Mouse (Mus musculus) hindbrain, embryonic 11.5 days (tissue): ENCODE results near the gene Srgap2. TPM values are rescaled to one million over a fixed set of nuclear protein-coding genes. Genes with fewer than 3 reads are reported as not detected.

Experiments used
- ATAC-seq: fragments of 200-750 bp; cut with Nextera tagmentation; 2 replicates; pipeline ENCODE4 v1.8.0; 2017; ENCODE audit warnings: mild to moderate bottlenecking, moderate TSS enrichment, moderate library complexity; ENCODE audit not compliant: low FRiP score
- DNase-seq: peaks from one replicate; pipeline ENCODE4 v3.0.0-alpha.2; 2015; ENCODE audit warnings: low spot score
- H3K27ac ChIP-seq: fragments of 300-500 bp; sonication (generic); 2 replicates; pipeline ENCODE4 v1.5.1; 2014; ENCODE audit warnings: mild to moderate bottlenecking, low read depth, low read length
- H3K27me3 ChIP-seq: fragments of 300-500 bp; sonication (generic); 2 replicates; pipeline ENCODE4 v1.6.1; 2014; ENCODE audit warnings: mild to moderate bottlenecking, low read length, moderate library complexity, mixed read lengths; ENCODE audit not compliant: control insufficient read depth, insufficient read depth
- H3K36me3 ChIP-seq: fragments of 300-500 bp; sonication (generic); 2 replicates; pipeline ENCODE4 v1.6.1; 2014; ENCODE audit warnings: mild to moderate bottlenecking, low read length, moderate library complexity, mixed read lengths; ENCODE audit not compliant: control insufficient read depth, insufficient read depth
- H3K4me1 ChIP-seq: fragments of 300-500 bp; sonication (generic); replicated peaks from 2 replicates; pipeline ENCODE4 v1.6.1; 2014; ENCODE audit warnings: low read length, mixed read lengths; ENCODE audit not compliant: control insufficient read depth, insufficient read depth
- H3K4me2 ChIP-seq: fragments of 300-500 bp; sonication (generic); replicated peaks from 2 replicates; pipeline ENCODE4 v1.6.1; 2014; ENCODE audit warnings: mild to moderate bottlenecking, low read depth, low read length
- H3K4me3 ChIP-seq: fragments of 300-500 bp; sonication (generic); 2 replicates; pipeline ENCODE4 v1.5.1; 2014; ENCODE audit warnings: low read depth, low read length
- H3K9ac ChIP-seq: fragments of 300-500 bp; sonication (generic); 2 replicates; pipeline ENCODE4 v1.6.1; 2014; ENCODE audit warnings: low read depth, low read length
- H3K9me3 ChIP-seq: fragments of 300-500 bp; sonication (generic); 2 replicates; pipeline ENCODE4 v1.6.1; 2016; ENCODE audit warnings: low read length; ENCODE audit not compliant: control insufficient read depth
- WGBS: fragments of 180-500 bp; shearing (Covaris S2); extraction: QIAGEN DNeasy Blood & Tissue Kit; methylation state at CpG from one replicate; pipeline ENCODE4 v1.1.7; 2014; 5-methylcytosine and 5-hydroxymethylcytosine counted together
- polyA plus RNA-seq: library from polyadenylated mRNA; unstranded; fragments of >200 nt; fragmentation: Nextera tagmentation; extraction: Ambion mirVana; gene quantifications from 2 replicates; pipeline ENCODE4 v1.2.1, GENCODE M21; 2014

Srgap2 gene
- polyA plus RNA-seq, 1 experiment from 2014 or later = 24.8 TPM

- Histone ChIP-seq H3K27me3 (peaks cover 23% of the 10 kb centered on the region), H3K9me3 (no peaks in the 10 kb centered on the region), H3K36me3 (no peaks in the 10 kb centered on the region), H3K4me3 (no peak overlapping the region), H3K4me2 (no peak overlapping the region), H3K4me1 (peaks cover 9% of the 10 kb centered on the region), H3K27ac (no peak overlapping the region), H3K9ac (no peak overlapping the region)
- 65% methylated on average over 6 of the region's 6 CpGs for WGBS
- no peak for DNase-seq
- no peak for ATAC-seq
These were observed 284.2 kb downstream of the Srgap2 start for GRCm38 (mm10) chr1:131242956-131243355.

- Histone ChIP-seq H3K27ac (no peak overlapping the region), H3K27me3 (peaks cover 17% of the 10 kb centered on the region), H3K4me3 (no peak overlapping the region), H3K9ac (no peak overlapping the region), H3K4me1 (peaks cover 4% of the 10 kb centered on the region), H3K9me3 (no peaks in the 10 kb centered on the region), H3K4me2 (no peak overlapping the region), H3K36me3 (no peaks in the 10 kb centered on the region)
- 60% methylated on average over 12 of the region's 12 CpGs for WGBS
- no peak for DNase-seq
- no peak for ATAC-seq
These were observed 287.5 kb downstream of the Srgap2 start for GRCm38 (mm10) chr1:131239576-131240193.

- Histone ChIP-seq H3K4me1 (peaks cover 2% of the 10 kb centered on the region; the same call in 1 of the 2 replicates), H3K9me3 (no peaks in the 10 kb centered on the region), H3K27me3 (peaks cover 10% of the 10 kb centered on the region), H3K4me3 (no peak overlapping the region), H3K4me2 (no peak overlapping the region), H3K9ac (no peak overlapping the region), H3K36me3 (no peaks in the 10 kb centered on the region), H3K27ac (no peak overlapping the region)
- ATAC-seq (no peak), DNase-seq (no peak)
- WGBS = 74% methylated on average over 8 of the region's 8 CpGs
These were observed 288.2 kb downstream of the Srgap2 start for GRCm38 (mm10) chr1:131238931-131239381.

GRCm38 (mm10) chr1:131236077-131236476 is 291.1 kb downstream of the Srgap2 start:
- Histone ChIP-seq H3K4me2 (no peak overlapping the region), H3K27ac (no peak overlapping the region), H3K4me3 (no peak overlapping the region), H3K9ac (no peak overlapping the region), H3K4me1 (peaks cover 2% of the 10 kb centered on the region; the same call in 1 of the 2 replicates), H3K36me3 (no peaks in the 10 kb centered on the region), H3K9me3 (no peaks in the 10 kb centered on the region), H3K27me3 (no peaks in the 10 kb centered on the region)
- ATAC-seq (no peak), DNase-seq (no peak)
- 69% methylated on average over 7 of the region's 7 CpGs for WGBS

Other genes with a start within 250 kb of the Srgap2 start
- 0.49 and 0.66 TPM in 2 replicates for gene Ikbke, start 247.7 kb downstream of the Srgap2 start, polyA plus RNA-seq
- gene Fam72a, start 551 bp upstream of the Srgap2 start, polyA plus RNA-seq = 3.9 and 4.1 TPM in 2 replicates
- not detected in 2 replicates for gene Avpr1b, start 71.9 kb upstream of the Srgap2 start, polyA plus RNA-seq
- gene Ctse, start 111.0 kb upstream of the Srgap2 start, polyA plus RNA-seq = 0.26 and 0.38 TPM in 2 replicates
- 0.91 and 1.6 TPM in 2 replicates for gene Rab7b, start 161.3 kb upstream of the Srgap2 start, polyA plus RNA-seq
- 0.15 and 0.38 TPM in 2 replicates for gene Slc26a9, start 216.7 kb upstream of the Srgap2 start, polyA plus RNA-seq